Mouse (Mus musculus) cerebellum, adult 2 months (tissue): ENCODE measurements around the gene B3gnt8.

ENCODE experiments used
- CTCF ChIP-seq: fragments of 200-500 bp; IDR thresholded peaks from 2 replicates; pipeline ENCODE4 v1.5.1; 2011; ENCODE audit warnings: low read depth, mild to moderate bottlenecking, control low read depth, low read length, moderate library complexity, borderline replicate concordance; ENCODE audit not compliant: insufficient read depth
- POLR2A ChIP-seq: fragments of 200-500 bp; IDR thresholded peaks from 2 replicates; pipeline ENCODE4 v1.6.1; 2011; ENCODE audit warnings: low read length, control low read depth, borderline replicate concordance; ENCODE audit not compliant: insufficient read depth

GRCm38 (mm10) chr7:25610056-25610455 is 16.4 kb upstream of the B3gnt8 start:
- TF ChIP-seq CTCF (no peak), POLR2A (no peak)
